Mouse (Mus musculus): ENCODE results near the gene Tmem54.

GRCm38 (mm10) chr4:129087850-129088249 is 17.5 kb upstream of the Tmem54 start:
- TF ChIP-seq GATA1 (IDR thresholded peaks at IDR 0.05; ENCODE audit: low read length) (no peak), TAL1 (IDR thresholded peaks at IDR 0.05; ENCODE audit: low read length) (no peak)

Measured in erythroblast, embryonic 14.5 days (primary cell).